Mouse (Mus musculus): ENCODE measurements around the gene Arfgef3. TPM values are rescaled to one million over a fixed set of nuclear protein-coding genes. Genes with fewer than 3 reads are reported as not detected.
A peak's percentile ranks its signal among the peaks of the same experiment; 100 is the strongest.
"Not testable (repeated sequence)": the region's sequence is repeated elsewhere in the genome, so short reads cannot be mapped to it uniquely, and the experiment has no call there.

The Arfgef3 gene
- polyA plus RNA-seq, 1 experiment from 2014 or later = 7.3 TPM

GRCm38 (mm10) chr10:18634405-18634985 is 109.3 kb downstream of the Arfgef3 start:
- no peaks in the 10 kb centered on the region for H3K27me3 ChIP-seq (replicated peaks)
- no peak overlapping the region for H3K4me2 ChIP-seq
- 87% methylated on average over 7 of the region's 7 CpGs for WGBS
- no peak overlapping the region for H3K4me3 ChIP-seq
- no peaks in the 10 kb centered on the region for H3K4me1 ChIP-seq
- no peak overlapping the region for H3K9ac ChIP-seq
- H3K36me3 ChIP-seq (replicated peaks) = peaks cover 7% of the 10 kb centered on the region; the same call in 1 of the 2 replicates
- no peak for ATAC-seq (replicated peaks)
- no peak overlapping the region for H3K27ac ChIP-seq
- no peaks in the 10 kb centered on the region for H3K9me3 ChIP-seq

GRCm38 (mm10) chr10:18630498-18630897 is 113.3 kb downstream of the Arfgef3 start:
- 85% methylated on average over 8 of the region's 8 CpGs for WGBS
- no peak for ATAC-seq (replicated peaks)

GRCm38 (mm10) chr10:18627530-18627929 is 116.2 kb downstream of the Arfgef3 start:
- Histone ChIP-seq H3K4me3 (no peak overlapping the region), H3K9ac (no peak overlapping the region), H3K4me2 (no peak overlapping the region), H3K36me3 (replicated peaks) (peaks cover 10% of the 10 kb centered on the region; the same call in 1 of the 2 replicates), H3K27me3 (replicated peaks) (no peaks in the 10 kb centered on the region), H3K4me1 (no peaks in the 10 kb centered on the region), H3K9me3 (no peaks in the 10 kb centered on the region), H3K27ac (no peak overlapping the region)
- 86% methylated on average over 6 of the region's 6 CpGs for WGBS
- no peak for ATAC-seq (replicated peaks)

More at GRCm38 (mm10) chr10:18630498-18630897, 113.3 kb downstream of the Arfgef3 start:
- no peaks in the 10 kb centered on the region for H3K9me3 ChIP-seq
- no peak overlapping the region for H3K4me2 ChIP-seq
- no peaks in the 10 kb centered on the region for H3K4me1 ChIP-seq
- no peak overlapping the region for H3K9ac ChIP-seq
- H3K36me3 ChIP-seq (replicated peaks) = peaks cover 10% of the 10 kb centered on the region; the same call in 1 of the 2 replicates
- H3K27ac ChIP-seq = no peak overlapping the region
- H3K27me3 ChIP-seq (replicated peaks) = no peaks in the 10 kb centered on the region
- H3K4me3 ChIP-seq = no peak overlapping the region

GRCm38 (mm10) chr10:18612796-18613195 is 131.0 kb downstream of the Arfgef3 start:
- Histone ChIP-seq H3K4me3 (no peak overlapping the region), H3K27ac (no peak overlapping the region), H3K9ac (no peak overlapping the region), H3K27me3 (replicated peaks) (no peaks in the 10 kb centered on the region), H3K9me3 (no peaks in the 10 kb centered on the region), H3K4me1 (no peaks in the 10 kb centered on the region), H3K4me2 (no peak overlapping the region), H3K36me3 (replicated peaks) (peaks cover 22% of the 10 kb centered on the region; the same call in 1 of the 2 replicates)
- WGBS = 85% methylated on average over 2 of the region's 2 CpGs
- ATAC-seq (replicated peaks) = no peak

- H3K27ac ChIP-seq; H3K4me1 ChIP-seq; H3K4me2 ChIP-seq; ATAC-seq (replicated peaks); H3K9ac ChIP-seq; H3K27me3 ChIP-seq (replicated peaks); H3K9me3 ChIP-seq; H3K4me3 ChIP-seq; H3K36me3 ChIP-seq (replicated peaks): not testable (repeated sequence)
- WGBS = 57% methylated on average over 5 of the region's 5 CpGs
These were observed 138.8 kb downstream of the Arfgef3 start for GRCm38 (mm10) chr10:18604827-18605535.

- ATAC-seq (replicated peaks) = peak; percentile 74
- Histone ChIP-seq H3K27me3 (replicated peaks) (no peaks in the 10 kb centered on the region), H3K27ac (no peak overlapping the region), H3K9ac (no peak overlapping the region), H3K4me2 (no peak overlapping the region), H3K9me3 (no peaks in the 10 kb centered on the region), H3K36me3 (replicated peaks) (peaks cover 9% of the 10 kb centered on the region; the same call in 1 of the 2 replicates), H3K4me1 (no peaks in the 10 kb centered on the region), H3K4me3 (no peak overlapping the region)
- WGBS = 16% methylated on average over 4 of the region's 4 CpGs
These were observed 141.7 kb downstream of the Arfgef3 start for GRCm38 (mm10) chr10:18602030-18602429.

GRCm38 (mm10) chr10:18597601-18598000 is 146.1 kb downstream of the Arfgef3 start:
- Histone ChIP-seq H3K27me3 (replicated peaks) (no peaks in the 10 kb centered on the region), H3K4me1 (no peaks in the 10 kb centered on the region), H3K4me3 (no peak overlapping the region), H3K9me3 (no peaks in the 10 kb centered on the region), H3K4me2 (no peak overlapping the region), H3K9ac (no peak overlapping the region), H3K36me3 (replicated peaks) (peaks cover 16% of the 10 kb centered on the region; the same call in 1 of the 2 replicates), H3K27ac (no peak overlapping the region)
- ATAC-seq (replicated peaks) = no peak
- 98% methylated on average over 6 of the region's 6 CpGs for WGBS

- Histone ChIP-seq H3K27me3 (replicated peaks) (no peaks in the 10 kb centered on the region), H3K9ac (no peak overlapping the region), H3K27ac (no peak overlapping the region), H3K4me2 (no peak overlapping the region), H3K36me3 (replicated peaks) (peaks cover 22% of the 10 kb centered on the region; the same call in 1 of the 2 replicates), H3K4me3 (no peak overlapping the region), H3K9me3 (no peaks in the 10 kb centered on the region), H3K4me1 (no peaks in the 10 kb centered on the region)
- WGBS = 88% methylated on average over 5 of the region's 5 CpGs
- ATAC-seq (replicated peaks) = no peak
These were observed 154.3 kb downstream of the Arfgef3 start for GRCm38 (mm10) chr10:18589455-18589854.

- Histone ChIP-seq H3K9me3 (no peaks in the 10 kb centered on the region), H3K4me1 (no peaks in the 10 kb centered on the region), H3K4me3 (no peak overlapping the region), H3K27me3 (replicated peaks) (no peaks in the 10 kb centered on the region), H3K36me3 (replicated peaks) (0 out of 2 replicates have a peak, but pooled peaks cover 2% of the 10 kb centered on the region), H3K4me2 (no peak overlapping the region), H3K9ac (no peak overlapping the region), H3K27ac (no peak overlapping the region)
- no peak for ATAC-seq (replicated peaks)
- WGBS = 3% methylated on average over 7 of the region's 7 CpGs
These were observed 159.6 kb downstream of the Arfgef3 start for GRCm38 (mm10) chr10:18584188-18584587.

- H3K4me3 ChIP-seq = no peak overlapping the region
- no peak overlapping the region for H3K9ac ChIP-seq
- H3K4me2 ChIP-seq = no peak overlapping the region
- H3K27me3 ChIP-seq (replicated peaks) = no peaks in the 10 kb centered on the region
- no peaks in the 10 kb centered on the region for H3K36me3 ChIP-seq (replicated peaks)
- H3K4me1 ChIP-seq = no peaks in the 10 kb centered on the region
- H3K9me3 ChIP-seq = no peaks in the 10 kb centered on the region
- no peak overlapping the region for H3K27ac ChIP-seq
- 66% methylated on average over 2 of the region's 2 CpGs for WGBS
- ATAC-seq (replicated peaks) = no peak
These were observed 171.2 kb downstream of the Arfgef3 start for GRCm38 (mm10) chr10:18572581-18572980.

- Histone ChIP-seq H3K9me3 (no peaks in the 10 kb centered on the region), H3K27me3 (replicated peaks) (no peaks in the 10 kb centered on the region), H3K4me2 (no peak overlapping the region), H3K4me1 (no peaks in the 10 kb centered on the region), H3K27ac (no peak overlapping the region), H3K9ac (no peak overlapping the region), H3K4me3 (no peak overlapping the region), H3K36me3 (replicated peaks) (no peaks in the 10 kb centered on the region)
- ATAC-seq (replicated peaks) = 0 out of 2 replicates have a peak, but pooled peaks have one; percentile 58
- 7% methylated on average over 4 of the region's 4 CpGs for WGBS
These were observed 180.8 kb downstream of the Arfgef3 start for GRCm38 (mm10) chr10:18562940-18563339.

- H3K4me2 ChIP-seq = no peak overlapping the region
- WGBS = 46% methylated on average over 5 of the region's 5 CpGs
- H3K4me3 ChIP-seq = no peak overlapping the region
- H3K27ac ChIP-seq = no peak overlapping the region
- H3K9ac ChIP-seq = no peak overlapping the region
- H3K27me3 ChIP-seq (replicated peaks) = no peaks in the 10 kb centered on the region
- ATAC-seq (replicated peaks) = no peak
- H3K9me3 ChIP-seq = no peaks in the 10 kb centered on the region
- H3K36me3 ChIP-seq (replicated peaks) = no peaks in the 10 kb centered on the region
- no peaks in the 10 kb centered on the region for H3K4me1 ChIP-seq
These were observed 182.3 kb downstream of the Arfgef3 start for GRCm38 (mm10) chr10:18561445-18561844.

- H3K4me2 ChIP-seq; H3K27ac ChIP-seq; ATAC-seq (replicated peaks); H3K27me3 ChIP-seq (replicated peaks); H3K36me3 ChIP-seq (replicated peaks); H3K4me3 ChIP-seq; H3K9me3 ChIP-seq; H3K4me1 ChIP-seq; H3K9ac ChIP-seq: not testable (repeated sequence)
- 87% methylated on average over 9 of the region's 9 CpGs for WGBS
These were observed 184.7 kb downstream of the Arfgef3 start for GRCm38 (mm10) chr10:18559076-18559475.
